Mouse (Mus musculus): ENCODE data around the gene Usp2.
A peak's percentile ranks its signal among the peaks of the same experiment; 100 is the strongest.

The Usp2 gene

GRCm38 (mm10) chr9:44066785-44067225, at the start of gene Usp2:
TSS of gene Usp2 (plus strand) at chr9:44067021.
- DNase-seq (ENCODE audit: low read depth, low spot score): peak; percentile 97
- Histone ChIP-seq H3K27me3 (ENCODE audit: control insufficient read depth, insufficient read depth, low read length, poor library complexity, severe bottlenecking) (no peaks in the 10 kb centered on the region), H3K36me3 (ENCODE audit: control insufficient read depth, insufficient read depth, low read length, poor library complexity, severe bottlenecking) (no peaks in the 10 kb centered on the region)

- Histone ChIP-seq H3K36me3 (ENCODE audit: control insufficient read depth, insufficient read depth, low read length, poor library complexity, severe bottlenecking) (no peaks in the 10 kb centered on the region), H3K27me3 (ENCODE audit: control insufficient read depth, insufficient read depth, low read length, poor library complexity, severe bottlenecking) (no peaks in the 10 kb centered on the region)
- DNase-seq (ENCODE audit: low read depth, low spot score): no peak
Measured at GRCm38 (mm10) chr9:44017846-44018245, 49.0 kb upstream of the Usp2 start.

- DNase-seq (ENCODE audit: low read depth, low spot score): no peak
- Histone ChIP-seq H3K27me3 (ENCODE audit: control insufficient read depth, insufficient read depth, low read length, poor library complexity, severe bottlenecking) (no peaks in the 10 kb centered on the region), H3K36me3 (ENCODE audit: control insufficient read depth, insufficient read depth, low read length, poor library complexity, severe bottlenecking) (no peaks in the 10 kb centered on the region)
Measured at GRCm38 (mm10) chr9:44020001-44020400, 46.8 kb upstream of the Usp2 start.

- no peak for DNase-seq (ENCODE audit: low read depth, low spot score)
- H3K27me3 ChIP-seq (ENCODE audit: control insufficient read depth, insufficient read depth, low read length, poor library complexity, severe bottlenecking): no peaks in the 10 kb centered on the region
Measured at GRCm38 (mm10) chr9:44022100-44022847, 44.5 kb upstream of the Usp2 start.

GRCm38 (mm10) chr9:44024096-44024495, 42.7 kb upstream of the Usp2 start:
- Histone ChIP-seq H3K36me3 (ENCODE audit: control insufficient read depth, insufficient read depth, low read length, poor library complexity, severe bottlenecking) (no peaks in the 10 kb centered on the region), H3K27me3 (ENCODE audit: control insufficient read depth, insufficient read depth, low read length, poor library complexity, severe bottlenecking) (no peaks in the 10 kb centered on the region)
- no peak for DNase-seq (ENCODE audit: low read depth, low spot score)

More at GRCm38 (mm10) chr9:44022100-44022847, 44.5 kb upstream of the Usp2 start:
- no peaks in the 10 kb centered on the region for H3K36me3 ChIP-seq (ENCODE audit: control insufficient read depth, insufficient read depth, low read length, poor library complexity, severe bottlenecking)

- DNase-seq (ENCODE audit: low read depth, low spot score): no peak
Measured at GRCm38 (mm10) chr9:44029580-44030236, 37.1 kb upstream of the Usp2 start.

GRCm38 (mm10) chr9:44030646-44031045, 36.2 kb upstream of the Usp2 start:
- no peak for DNase-seq (ENCODE audit: low read depth, low spot score)
- Histone ChIP-seq H3K36me3 (ENCODE audit: control insufficient read depth, insufficient read depth, low read length, poor library complexity, severe bottlenecking) (no peaks in the 10 kb centered on the region), H3K27me3 (ENCODE audit: control insufficient read depth, insufficient read depth, low read length, poor library complexity, severe bottlenecking) (no peaks in the 10 kb centered on the region)

More at GRCm38 (mm10) chr9:44029580-44030236, 37.1 kb upstream of the Usp2 start:
- Histone ChIP-seq H3K36me3 (ENCODE audit: control insufficient read depth, insufficient read depth, low read length, poor library complexity, severe bottlenecking) (no peaks in the 10 kb centered on the region), H3K27me3 (ENCODE audit: control insufficient read depth, insufficient read depth, low read length, poor library complexity, severe bottlenecking) (no peaks in the 10 kb centered on the region)

GRCm38 (mm10) chr9:44031079-44031478, 35.7 kb upstream of the Usp2 start:
- no peaks in the 10 kb centered on the region for H3K36me3 ChIP-seq (ENCODE audit: control insufficient read depth, insufficient read depth, low read length, poor library complexity, severe bottlenecking)
- no peak for DNase-seq (ENCODE audit: low read depth, low spot score)
- H3K27me3 ChIP-seq (ENCODE audit: control insufficient read depth, insufficient read depth, low read length, poor library complexity, severe bottlenecking): no peaks in the 10 kb centered on the region

GRCm38 (mm10) chr9:44031946-44032345, 34.9 kb upstream of the Usp2 start:
- no peak for DNase-seq (ENCODE audit: low read depth, low spot score)

GRCm38 (mm10) chr9:44033317-44033716, 33.5 kb upstream of the Usp2 start:
- Histone ChIP-seq H3K36me3 (ENCODE audit: control insufficient read depth, insufficient read depth, low read length, poor library complexity, severe bottlenecking) (no peaks in the 10 kb centered on the region), H3K27me3 (ENCODE audit: control insufficient read depth, insufficient read depth, low read length, poor library complexity, severe bottlenecking) (no peaks in the 10 kb centered on the region)
- no peak for DNase-seq (ENCODE audit: low read depth, low spot score)

More at GRCm38 (mm10) chr9:44031946-44032345, 34.9 kb upstream of the Usp2 start:
- no peaks in the 10 kb centered on the region for H3K36me3 ChIP-seq (ENCODE audit: control insufficient read depth, insufficient read depth, low read length, poor library complexity, severe bottlenecking)
- no peaks in the 10 kb centered on the region for H3K27me3 ChIP-seq (ENCODE audit: control insufficient read depth, insufficient read depth, low read length, poor library complexity, severe bottlenecking)

GRCm38 (mm10) chr9:44033957-44034727, 32.7 kb upstream of the Usp2 start:
- H3K27me3 ChIP-seq (ENCODE audit: control insufficient read depth, insufficient read depth, low read length, poor library complexity, severe bottlenecking): no peaks in the 10 kb centered on the region
- no peaks in the 10 kb centered on the region for H3K36me3 ChIP-seq (ENCODE audit: control insufficient read depth, insufficient read depth, low read length, poor library complexity, severe bottlenecking)
- no peak for DNase-seq (ENCODE audit: low read depth, low spot score)

GRCm38 (mm10) chr9:44037106-44037505, 29.7 kb upstream of the Usp2 start:
- DNase-seq (ENCODE audit: low read depth, low spot score): no peak
- H3K27me3 ChIP-seq (ENCODE audit: control insufficient read depth, insufficient read depth, low read length, poor library complexity, severe bottlenecking): no peaks in the 10 kb centered on the region

GRCm38 (mm10) chr9:44041511-44042395, 25.1 kb upstream of the Usp2 start:
- Histone ChIP-seq H3K36me3 (ENCODE audit: control insufficient read depth, insufficient read depth, low read length, poor library complexity, severe bottlenecking) (no peaks in the 10 kb centered on the region), H3K27me3 (ENCODE audit: control insufficient read depth, insufficient read depth, low read length, poor library complexity, severe bottlenecking) (no peaks in the 10 kb centered on the region)
- DNase-seq (ENCODE audit: low read depth, low spot score): no peak

More at GRCm38 (mm10) chr9:44037106-44037505, 29.7 kb upstream of the Usp2 start:
- H3K36me3 ChIP-seq (ENCODE audit: control insufficient read depth, insufficient read depth, low read length, poor library complexity, severe bottlenecking): no peaks in the 10 kb centered on the region

- Histone ChIP-seq H3K27me3 (ENCODE audit: control insufficient read depth, insufficient read depth, low read length, poor library complexity, severe bottlenecking) (no peaks in the 10 kb centered on the region), H3K36me3 (ENCODE audit: control insufficient read depth, insufficient read depth, low read length, poor library complexity, severe bottlenecking) (no peaks in the 10 kb centered on the region)
- no peak for DNase-seq (ENCODE audit: low read depth, low spot score)
Measured at GRCm38 (mm10) chr9:44042396-44042680, 24.5 kb upstream of the Usp2 start.
